21 mouse cellular contexts compared by ENCODE assay signal in genomic region chr11:46232803-46233202, GRCm38 (mm10). TPM values are rescaled to one million over a fixed set of nuclear protein-coding genes. Genes with fewer than 3 reads are reported as not detected.
DNase-seq lines count a peak whose midpoint lies in the region; ATAC-seq and TF ChIP-seq lines count a peak whose summit lies in the region.
"Had no signal": no experiment of that assay in that cellular context is flagged by ENCODE, and none has a peak within 500 bp of the region (broad histone marks: within the 10 kb centered on the region; RNA-seq: fewer than 3 reads in every experiment).

No protein-coding gene starts in this region.

- 87% methylated on average over 4 of the region's 4 CpGs for whole genome bisulfite sequencing in midbrain, embryonic 11.5 days
- WGBS in midbrain, postnatal 0 days: 84% methylated on average over 4 of the region's 4 CpGs

- TF ChIP-seq POLR2A in CH12.LX (IDR thresholded peaks at IDR 0.05; ENCODE audit: low read depth, low read length): no peak

- H3K9ac ChIP-seq in midbrain, embryonic 11.5 days (ENCODE audit: low read length): no peak overlapping the region
- no peak overlapping the region for H3K9ac ChIP-seq in midbrain, postnatal 0 days (replicated peaks; ENCODE audit: low read length, poor library complexity, severe bottlenecking)
- no peak overlapping the region for H3K9ac ChIP-seq in CH12.LX (ENCODE audit: insufficient read depth, low read depth)

- dilution Hi-C loops in CH12.LX (cut with MboI; ENCODE audit: extremely low pct_ligation_motif_present, extremely low pct_unique_long_range_greater_than_20kb, low sequenced_read_pairs): no loop called here

- H3K79me2 ChIP-seq in CH12.LX (replicated peaks; ENCODE audit: control insufficient read depth, extremely low read depth, insufficient read depth, poor library complexity, severe bottlenecking): no peaks in the 10 kb centered on the region

- no peak for TF ChIP-seq RAD21 in CH12.LX (IDR thresholded peaks at IDR 0.05; ENCODE audit: low read depth, low read length)

- H3K4me2 ChIP-seq in midbrain, embryonic 11.5 days: no peak overlapping the region
- H3K4me2 ChIP-seq in midbrain, postnatal 0 days (ENCODE audit: low read depth, low read length, poor library complexity, severe bottlenecking): no peak overlapping the region
- no peak overlapping the region for H3K4me2 ChIP-seq in CH12.LX (ENCODE audit: insufficient read depth, low read depth, poor library complexity, severe bottlenecking)

- H3K4me3 ChIP-seq in midbrain, embryonic 11.5 days (ENCODE audit: low read depth, low read length): no peak overlapping the region
- no peak overlapping the region for H3K4me3 ChIP-seq in midbrain, postnatal 0 days (ENCODE audit: low read depth, low read length)
- H3K4me3 ChIP-seq in CH12.LX (replicated peaks in 1 of 3; ENCODE audit: low read depth in 2 of 3, low read length in 2 of 3, poor library complexity in 1 of 3): no peak overlapping the region

- in situ Hi-C loops in CH12.LX (cut with MboI; ENCODE audit: low pct_ligation_motif_present, low pct_unique_long_range_greater_than_20kb, low sequenced_read_pairs): no loop called here

- ATAC-seq in midbrain, embryonic 11.5 days (ENCODE audit: low FRiP score): no peak
- no peak for ATAC-seq in midbrain, postnatal 0 days (ENCODE audit: low FRiP score)
- ATAC-seq: activated CD4-positive, CD25-positive, alpha-beta regulatory T cell, adult 4 months; CD4-positive, CD25-positive, alpha-beta regulatory T cell, adult 4 months; Patski had no signal

- H3K9me3 ChIP-seq in midbrain, embryonic 11.5 days (ENCODE audit: control insufficient read depth, low read length): no peaks in the 10 kb centered on the region
- no peaks in the 10 kb centered on the region for H3K9me3 ChIP-seq in midbrain, postnatal 0 days (ENCODE audit: low read length)
- no peaks in the 10 kb centered on the region for H3K9me3 ChIP-seq in CH12.LX (replicated peaks; ENCODE audit: low read length)
- H3K9me3 ChIP-seq: G1E had no signal

- peak; percentile 70 for DNase-seq in midbrain, embryonic 11.5 days (ENCODE audit: low spot score, missing footprints)
- no peak for DNase-seq in midbrain, postnatal 0 days (ENCODE audit: low spot score)
- DNase-seq in CH12.LX (ENCODE audit: extremely low read depth): no peak
- DNase-seq in lung, postnatal 10 days: no peak
- DNase-seq: adrenal gland, adult 2 months; adrenal gland, adult 8-10 months; adrenal gland, postnatal 10 days; adrenal gland, postnatal 14 days; adrenal gland, postnatal 25 days; B cell, adult 2 months; cerebellum, adult 11 months; cerebellum, adult 11-12 months; cerebellum, adult 18-20 months; cerebellum, adult 2 months had no signal

- no peaks in the 10 kb centered on the region for H3K27me3 ChIP-seq in midbrain, embryonic 11.5 days (ENCODE audit: control insufficient read depth, insufficient read depth, low read length)
- H3K27me3 ChIP-seq in midbrain, postnatal 0 days (ENCODE audit: insufficient read depth, low read length): no peaks in the 10 kb centered on the region
- H3K27me3 ChIP-seq in CH12.LX (replicated peaks): no peaks in the 10 kb centered on the region
- H3K27me3 ChIP-seq: Patski had no signal

- TF ChIP-seq CTCF in midbrain, postnatal 0 days (IDR thresholded peaks at IDR 0.05): no peak
- no peak for TF ChIP-seq CTCF in CH12.LX (conservative IDR thresholded peaks at IDR 0.05 in 1 of 2, IDR thresholded peaks at IDR 0.05 in 1 of 2; ENCODE audit: low read depth in 2 of 2, low read length in 2 of 2)

- H3K4me1 ChIP-seq in midbrain, embryonic 11.5 days (ENCODE audit: control insufficient read depth, insufficient read depth, low read length): peaks cover 11% of the 10 kb centered on the region
- H3K4me1 ChIP-seq in midbrain, postnatal 0 days (ENCODE audit: insufficient read depth, low read length): no peaks in the 10 kb centered on the region
- H3K4me1 ChIP-seq in CH12.LX (ENCODE audit: control insufficient read depth in 1 of 2, insufficient read depth in 2 of 2): no peaks in the 10 kb centered on the region

- H3K36me3 ChIP-seq in midbrain, embryonic 11.5 days (ENCODE audit: control insufficient read depth, insufficient read depth, low read length): no peaks in the 10 kb centered on the region
- peaks cover 35% of the 10 kb centered on the region for H3K36me3 ChIP-seq in midbrain, postnatal 0 days (ENCODE audit: insufficient read depth, low read length)
- H3K36me3 ChIP-seq in CH12.LX (replicated peaks in 1 of 2; ENCODE audit: control insufficient read depth in 1 of 2, insufficient read depth in 1 of 2, low read length in 1 of 2): peaks cover 93 to 99% of the 10 kb centered on the region in 2 experiments
- H3K36me3 ChIP-seq: G1E had no signal

- H3K27ac ChIP-seq in midbrain, embryonic 11.5 days (ENCODE audit: low read depth, low read length): no peak overlapping the region
- H3K27ac ChIP-seq in midbrain, postnatal 0 days (ENCODE audit: low read depth, low read length): no peak overlapping the region
- no peak overlapping the region for H3K27ac ChIP-seq in CH12.LX (ENCODE audit: insufficient read depth, low read depth)

- no peak for TF ChIP-seq EP300 in CH12.LX (IDR thresholded peaks at IDR 0.05; ENCODE audit: low read length)

TF ChIP-seq in CH12.LX, 34 proteins besides CTCF, POLR2A, EP300 and RAD21:
- TF ChIP-seq RCOR1 (conservative IDR thresholded peaks at IDR 0.05; ENCODE audit: low read depth, low read length) (no peak), ZMIZ1 (IDR thresholded peaks at IDR 0.05; ENCODE audit: low read depth, low read length) (peak; percentile 58; the same call in 1 of the 2 replicates), KAT2A (IDR thresholded peaks at IDR 0.05; ENCODE audit: insufficient replicate concordance, low read length) (no peak), POLR2AphosphoS2 (IDR thresholded peaks at IDR 0.05; ENCODE audit: low read depth, low read length) (peak; percentile 75; the same call in 1 of the 2 replicates), MAFK (IDR thresholded peaks at IDR 0.05; ENCODE audit: insufficient replicate concordance, low read length) (no peak), ZNF384 (IDR thresholded peaks at IDR 0.05; ENCODE audit: low read depth, low read length) (no peak)

RNA-seq across cellular contexts. Expression of gene Fndc9, which starts 2.5 kb away (rescaled TPM):
- polyA plus RNA-seq in midbrain, embryonic 11.5 days (2014; fragmentation: Nextera tagmentation; extraction: Ambion mirVana): 1.1 and 1.2 TPM in 2 replicates
- total RNA-seq in midbrain, postnatal 0 days (2014; rRNA removed): 11.8 and 12.2 TPM in 2 replicates
- 18.9 and 20.8 TPM in 2 replicates for polyA plus RNA-seq in midbrain, postnatal 0 days (2015; fragmentation: Nextera tagmentation; extraction: Ambion mirVana)
- total RNA-seq in CH12.LX (2012; rRNA removed) (3.8 and 3.9 TPM in 2 replicates), CH12.LX (2014; rRNA removed) (not detected in 2 replicates)
- 12.1 and 12.5 TPM in 2 replicates for polyA plus RNA-seq in CH12.LX (2012; ENCODE audit: insufficient read length, low read depth)
- total RNA-seq: adrenal gland, adult 18-20 months; adrenal gland, adult 2 months; adrenal gland, adult 8-10 months; adrenal gland, postnatal 10 days; adrenal gland, postnatal 14 days; adrenal gland, postnatal 25 days; adrenal gland, postnatal 36 days; adrenal gland, postnatal 4 days had no signal
- polyA plus RNA-seq: adrenal gland, adult 2 months; G1E had no signal
